Mouse (Mus musculus): ENCODE measurements around the gene Ccdc13. TPM values are rescaled to one million over a fixed set of nuclear protein-coding genes. Genes with fewer than 3 reads are reported as not detected.

The Ccdc13 gene
- total and polyA plus RNA-seq, 3 experiments, result 0.25 TPM; not detected in 2

DNA sequence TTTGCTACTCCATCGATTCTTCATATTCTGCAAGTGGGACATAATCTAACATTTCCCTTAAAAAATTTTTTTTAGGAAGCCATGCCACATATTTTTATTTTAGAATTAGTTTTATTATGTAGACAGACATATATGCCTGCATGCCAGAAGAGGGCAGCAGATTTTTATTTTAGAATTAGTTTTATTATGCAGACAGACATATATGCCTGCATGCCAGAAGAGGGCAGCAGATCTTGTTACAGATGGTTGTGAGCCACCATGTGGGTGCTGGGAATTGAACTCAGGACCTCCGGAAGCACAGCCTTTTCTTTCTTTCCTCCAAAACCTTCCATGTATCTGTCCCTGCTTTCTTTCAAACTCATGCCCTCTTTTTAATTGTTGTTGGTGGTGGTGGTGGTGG is 3.7 kb upstream of the Ccdc13 start:
- Histone ChIP-seq H3K9ac (ENCODE audit: insufficient read depth, low read depth) (no peak overlapping the region), H3K36me3 (replicated peaks in 1 of 2; ENCODE audit: control insufficient read depth in 1 of 2, insufficient read depth in 1 of 2, low read length in 1 of 2) (peaks cover 0 to 33% of the 10 kb centered on the region in 2 experiments), H3K4me2 (ENCODE audit: insufficient read depth, low read depth, poor library complexity, severe bottlenecking) (no peak overlapping the region), H3K9me3 (replicated peaks; ENCODE audit: low read length) (peaks cover 4% of the 10 kb centered on the region), H3K79me2 (replicated peaks; ENCODE audit: control insufficient read depth, extremely low read depth, insufficient read depth, poor library complexity, severe bottlenecking) (no peaks in the 10 kb centered on the region), H3K4me1 (ENCODE audit: control insufficient read depth in 1 of 2, insufficient read depth in 2 of 2) (no peaks in the 10 kb centered on the region; a peak in 1 of 4 replicates), H3K4me3 (replicated peaks in 1 of 3; ENCODE audit: low read depth in 2 of 3, low read length in 2 of 3, poor library complexity in 1 of 3) (no peak overlapping the region), H3K27me3 (replicated peaks) (no peaks in the 10 kb centered on the region), H3K27ac (ENCODE audit: insufficient read depth, low read depth) (no peak overlapping the region)
- dilution Hi-C loops (cut with MboI; ENCODE audit: extremely low pct_ligation_motif_present, extremely low pct_unique_long_range_greater_than_20kb, low sequenced_read_pairs), result no loop called here
- TF ChIP-seq RAD21 (IDR thresholded peaks at IDR 0.05; ENCODE audit: low read depth, low read length) (peak; percentile 33), CTCF (conservative IDR thresholded peaks at IDR 0.05 in 1 of 2, IDR thresholded peaks at IDR 0.05 in 1 of 2; ENCODE audit: low read depth in 2 of 2, low read length in 2 of 2) (peak in 1 of 2 experiments; percentile 62; a peak in 2 of 4 replicates), JUN (IDR thresholded peaks at IDR 0.05; ENCODE audit: insufficient read depth, low read depth, low read length) (no peak)
- in situ Hi-C loops (cut with MboI; ENCODE audit: low pct_ligation_motif_present, low pct_unique_long_range_greater_than_20kb, low sequenced_read_pairs), result loop anchor here (25.0 kb wide), 1 partner anchor 356 kb away; the partner anchor contains the start of gene Cck
- DNase-seq (ENCODE audit: extremely low read depth), result peak; percentile 26

DNA sequence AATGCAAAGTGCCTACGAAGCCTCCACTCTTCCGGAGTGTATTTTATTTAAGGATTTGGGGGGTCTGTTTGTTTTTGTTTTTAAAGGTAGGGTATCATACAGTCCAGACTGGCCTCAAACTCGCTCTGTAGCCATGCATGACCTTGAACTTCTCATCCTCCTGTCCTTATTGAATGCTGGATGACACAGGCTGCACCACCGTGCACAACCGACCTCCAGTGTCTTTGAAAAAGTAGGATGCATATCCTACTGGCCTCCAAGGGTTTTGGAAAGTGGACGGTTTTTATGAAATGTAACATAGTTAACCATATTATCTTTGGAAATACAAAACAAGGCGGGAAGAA is 333 bp upstream of the Ccdc13 start:
- no peak overlapping the region for H3K27ac ChIP-seq (ENCODE audit: insufficient read depth, low read depth)
- H3K9me3 ChIP-seq (replicated peaks; ENCODE audit: low read length), result peaks cover 10% of the 10 kb centered on the region
- no peaks in the 10 kb centered on the region for H3K79me2 ChIP-seq (replicated peaks; ENCODE audit: control insufficient read depth, extremely low read depth, insufficient read depth, poor library complexity, severe bottlenecking)
- no peak for DNase-seq (ENCODE audit: extremely low read depth)
- dilution Hi-C loops (cut with MboI; ENCODE audit: extremely low pct_ligation_motif_present, extremely low pct_unique_long_range_greater_than_20kb, low sequenced_read_pairs) (no loop called here), in situ Hi-C loops (cut with MboI; ENCODE audit: low pct_ligation_motif_present, low pct_unique_long_range_greater_than_20kb, low sequenced_read_pairs) (loop anchor here (25.0 kb wide), 1 partner anchor 352 kb away; the partner anchor contains the start of gene Cck)
- no peak overlapping the region for H3K9ac ChIP-seq (ENCODE audit: insufficient read depth, low read depth)
- H3K36me3 ChIP-seq (replicated peaks in 1 of 2; ENCODE audit: control insufficient read depth in 1 of 2, insufficient read depth in 1 of 2, low read length in 1 of 2), result peaks cover 0 to 2% of the 10 kb centered on the region in 2 experiments
- H3K4me3 ChIP-seq (replicated peaks in 1 of 3; ENCODE audit: low read depth in 2 of 3, low read length in 2 of 3, poor library complexity in 1 of 3), result no peak overlapping the region
- H3K4me1 ChIP-seq (ENCODE audit: control insufficient read depth in 1 of 2, insufficient read depth in 2 of 2), result no peaks in the 10 kb centered on the region; a peak in 1 of 4 replicates
- H3K27me3 ChIP-seq (replicated peaks), result no peaks in the 10 kb centered on the region
- no peak for TF ChIP-seq ZKSCAN1 (IDR thresholded peaks at IDR 0.05; ENCODE audit: borderline replicate concordance, low read depth, low read length)
- TF ChIP-seq CHD2 (IDR thresholded peaks at IDR 0.05; ENCODE audit: low read length), result no peak
- no peak for TF ChIP-seq CTCF (conservative IDR thresholded peaks at IDR 0.05 in 1 of 2, IDR thresholded peaks at IDR 0.05 in 1 of 2; ENCODE audit: low read depth in 2 of 2, low read length in 2 of 2)
- no peak for TF ChIP-seq POLR2A (IDR thresholded peaks at IDR 0.05; ENCODE audit: low read depth, low read length)
- no peak for TF ChIP-seq E2F4 (IDR thresholded peaks at IDR 0.05; ENCODE audit: insufficient replicate concordance, low read depth, low read length)
- no peak for TF ChIP-seq SIN3A (IDR thresholded peaks at IDR 0.05; ENCODE audit: low read length)
- TF ChIP-seq USF1 (IDR thresholded peaks at IDR 0.05; ENCODE audit: low read depth, low read length), result no peak
- no peak for TF ChIP-seq PAX5 (IDR thresholded peaks at IDR 0.05; ENCODE audit: low read length)
- TF ChIP-seq BHLHE40 (IDR thresholded peaks at IDR 0.05; ENCODE audit: low read depth, low read length), result no peak
- TF ChIP-seq RAD21 (IDR thresholded peaks at IDR 0.05; ENCODE audit: low read depth, low read length), result no peak
- no peak for TF ChIP-seq JUN (IDR thresholded peaks at IDR 0.05; ENCODE audit: insufficient read depth, low read depth, low read length)
- TF ChIP-seq UBTF (IDR thresholded peaks at IDR 0.05; ENCODE audit: low read depth, low read length), result no peak
- no peak for TF ChIP-seq MXI1 (IDR thresholded peaks at IDR 0.05; ENCODE audit: low read depth, low read length)
- no peak for TF ChIP-seq MEF2A (IDR thresholded peaks at IDR 0.05; ENCODE audit: borderline replicate concordance, low read depth, low read length)
- TF ChIP-seq USF2 (conservative IDR thresholded peaks at IDR 0.05; ENCODE audit: low read depth, low read length), result no peak
- TF ChIP-seq ZMIZ1 (IDR thresholded peaks at IDR 0.05; ENCODE audit: low read depth, low read length), result no peak
- TF ChIP-seq TBP (conservative IDR thresholded peaks at IDR 0.05; ENCODE audit: low read depth, low read length), result no peak
- no peak for TF ChIP-seq CHD1 (IDR thresholded peaks at IDR 0.05; ENCODE audit: low read depth, low read length)
- TF ChIP-seq KAT2A (IDR thresholded peaks at IDR 0.05; ENCODE audit: insufficient replicate concordance, low read length), result no peak
- no peak overlapping the region for H3K4me2 ChIP-seq (ENCODE audit: insufficient read depth, low read depth, poor library complexity, severe bottlenecking)
